7 mouse cellular contexts compared by ENCODE assay signal in the genomic region with DNA sequence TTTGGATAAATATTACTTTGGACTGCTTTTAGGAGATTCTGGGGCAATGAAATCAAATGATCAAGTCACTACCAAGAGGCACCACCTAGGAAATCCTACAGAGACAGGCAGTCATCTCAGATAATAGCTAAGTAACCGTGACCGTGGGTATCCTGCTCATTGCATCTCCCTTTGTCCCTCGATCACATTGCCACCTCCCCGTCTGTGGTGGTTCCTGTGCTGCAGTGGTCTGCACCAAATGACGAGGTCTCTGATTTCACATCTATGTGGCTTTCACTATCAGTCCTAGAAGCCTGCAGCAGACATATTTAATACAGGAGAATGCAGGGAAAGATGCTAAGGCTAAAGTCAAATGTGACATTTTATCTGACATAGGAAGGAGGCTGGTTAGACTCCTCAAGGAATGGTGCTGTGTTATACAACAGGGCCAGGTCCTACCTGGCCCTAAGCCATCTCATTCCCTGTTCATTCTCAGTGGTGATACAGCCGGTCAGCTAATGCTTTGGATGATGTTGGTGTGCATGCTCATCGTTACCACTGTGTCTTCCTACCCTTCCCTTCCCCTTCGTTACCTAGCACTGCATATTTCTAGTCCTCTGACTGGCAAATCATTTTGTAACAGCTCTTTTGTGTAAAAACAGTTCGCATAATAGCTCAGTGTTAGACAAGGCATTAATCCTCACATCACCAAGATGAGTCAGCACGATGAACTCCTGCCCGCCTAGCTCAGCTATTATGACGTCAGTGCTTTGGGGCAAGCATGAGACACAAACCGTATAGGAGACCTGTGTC.
DNase-seq lines count a peak whose midpoint lies in the region; ATAC-seq and TF ChIP-seq lines count a peak whose summit lies in the region.

No protein-coding gene starts in this region.

- H3K4me1 ChIP-seq in forebrain, embryonic 15.5 days, result peaks cover 48% of the 10 kb centered on the region

- no peak overlapping the region for H3K9ac ChIP-seq in forebrain, embryonic 15.5 days (replicated peaks)

- no peak overlapping the region for H3K4me3 ChIP-seq in forebrain, embryonic 15.5 days
- no peak overlapping the region for H3K4me3 ChIP-seq in myocyte

- H3K36me3 ChIP-seq in forebrain, embryonic 15.5 days, result no peaks in the 10 kb centered on the region
- H3K36me3 ChIP-seq in myocyte (ENCODE audit: control insufficient read depth, insufficient read depth), result no peaks in the 10 kb centered on the region

- peak; percentile 37; the same call in 1 of the 2 replicates for ATAC-seq in forebrain, embryonic 15.5 days (replicated peaks)

- peak; percentile 28 to 62 for DNase-seq in left cerebral cortex, adult 9 months (ENCODE audit: low spot score in 2 of 2)
- no peak for DNase-seq in left cerebral cortex, postnatal 36 days (ENCODE audit: low spot score in 2 of 2)
- DNase-seq in cerebellum, adult 11 months, result peak; percentile 26
- no peak for DNase-seq in spleen, postnatal 36 days (ENCODE audit: low spot score in 2 of 2)
- no peak for DNase-seq in thymus, postnatal 36 days

- TF ChIP-seq POLR2A in myocyte (IDR thresholded peaks at IDR 0.05; ENCODE audit: insufficient read length, low read depth), result no peak

- H3K9me3 ChIP-seq in forebrain, embryonic 15.5 days, result no peaks in the 10 kb centered on the region

- no peaks in the 10 kb centered on the region for H3K79me2 ChIP-seq in myocyte (ENCODE audit: control insufficient read depth, insufficient read depth)

- H3K27me3 ChIP-seq in forebrain, embryonic 15.5 days, result no peaks in the 10 kb centered on the region
- H3K27me3 ChIP-seq in myocyte (ENCODE audit: control insufficient read depth, insufficient read depth, insufficient read length), result no peaks in the 10 kb centered on the region

- peak overlapping the region; percentile 35; the same call in 1 of the 2 replicates for H3K27ac ChIP-seq in forebrain, embryonic 15.5 days (replicated peaks)

- H3K4me2 ChIP-seq in forebrain, embryonic 15.5 days (replicated peaks), result no peak overlapping the region
- H3K4me2 ChIP-seq in myocyte (ENCODE audit: low read depth), result peak overlapping the region; percentile 80

- H3ac ChIP-seq in myocyte (ENCODE audit: control insufficient read depth, insufficient read length), result no peak overlapping the region

- intact Hi-C loops in left cerebral cortex, postnatal 36 days (cut with DNase I), result loop anchor here (5.0 kb wide), 1 partner anchor 108 kb away; no protein-coding TSS in a partner anchor

- WGBS in forebrain, embryonic 15.5 days, result 25% methylated on average over 13 of the region's 13 CpGs

TF ChIP-seq in myocyte, 11 proteins besides CTCF, POLR2A, EP300 and RAD21:
- TF ChIP-seq MYOG (IDR thresholded peaks at IDR 0.05; ENCODE audit: control insufficient read depth in 1 of 3, insufficient read depth in 1 of 3, insufficient read length in 2 of 3, low read depth in 2 of 3) (no peak), E2F4 (IDR thresholded peaks at IDR 0.05; ENCODE audit: insufficient read depth) (no peak), CEBPB (IDR thresholded peaks at IDR 0.05; ENCODE audit: insufficient read depth, poor library complexity, severe bottlenecking) (no peak), MYOD1 (IDR thresholded peaks at IDR 0.05; ENCODE audit: control insufficient read depth in 1 of 3, insufficient read length in 2 of 3, low read depth in 2 of 3) (no peak), TCF12 (IDR thresholded peaks at IDR 0.05; ENCODE audit: insufficient read depth, poor library complexity, severe bottlenecking) (no peak), TCF3 (IDR thresholded peaks at IDR 0.05; ENCODE audit: insufficient read length, low read depth) (no peak)
TF ChIP-seq in myocyte: peak in this region for 0.

Comparison
In these comparisons a context has a peak if more than half of its experiments do, and no peak if none do; other contexts are left out.
1. DNase-seq: peak in left cerebral cortex, adult 9 months (2 of 2) and cerebellum, adult 11 months (single experiment); none in left cerebral cortex, postnatal 36 days (0 of 2), spleen, postnatal 36 days (0 of 2) and thymus, postnatal 36 days (0 of 2).